Mouse (Mus musculus): ENCODE results near the gene Greb1. TPM values are rescaled to one million over a fixed set of nuclear protein-coding genes. Genes with fewer than 3 reads are reported as not detected.

Greb1 gene
- polyA plus RNA-seq, 1 experiment: 3.1 TPM

GRCm38 (mm10) chr12:16634075-16634813 lies 166.4 kb downstream of the Greb1 start:
- H3K36me3 ChIP-seq (ENCODE audit: control insufficient read depth, insufficient read depth, low read length): no peaks in the 10 kb centered on the region
- H3K4me3 ChIP-seq (ENCODE audit: control insufficient read depth, low read depth, low read length): no peak overlapping the region
- H3K27ac ChIP-seq (ENCODE audit: control insufficient read depth, insufficient read depth, low read depth, low read length): no peak overlapping the region
- TF ChIP-seq CTCF (IDR thresholded peaks at IDR 0.05; ENCODE audit: control insufficient read depth, insufficient read depth, insufficient replicate concordance, low read depth, low read length) (peak; percentile 50; the same call in 1 of the 2 replicates), POLR2A (IDR thresholded peaks at IDR 0.05; ENCODE audit: control insufficient read depth, low read depth, low read length) (no peak)
- no peaks in the 10 kb centered on the region for H3K4me1 ChIP-seq (ENCODE audit: control insufficient read depth, insufficient read depth, low read length)
- no peaks in the 10 kb centered on the region for H3K27me3 ChIP-seq (ENCODE audit: control insufficient read depth, insufficient read depth, low read length)

DNA sequence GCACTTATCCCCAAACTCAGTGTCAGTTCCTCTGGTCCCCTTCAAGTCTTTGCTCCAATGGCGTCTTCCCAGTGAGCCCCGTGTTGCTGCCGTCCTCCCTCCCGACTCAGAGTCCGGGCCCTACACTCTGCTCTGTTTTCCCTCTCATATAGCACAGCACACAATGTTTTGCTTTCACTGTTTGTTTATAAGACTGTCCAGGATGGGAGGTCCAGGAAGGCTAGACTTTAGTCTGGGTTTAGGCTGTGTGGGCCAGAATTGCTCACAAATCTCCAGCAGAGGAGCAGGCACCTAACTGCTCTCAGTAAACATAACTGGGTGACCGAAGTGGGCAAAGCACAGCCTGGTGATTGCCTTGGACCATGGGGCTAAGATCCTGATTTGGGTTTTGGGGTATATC lies 167.5 kb downstream of the Greb1 start:
- no peaks in the 10 kb centered on the region for H3K36me3 ChIP-seq (ENCODE audit: control insufficient read depth, insufficient read depth, low read length)
- H3K27ac ChIP-seq (ENCODE audit: control insufficient read depth, insufficient read depth, low read depth, low read length): no peak overlapping the region
- TF ChIP-seq POLR2A (IDR thresholded peaks at IDR 0.05; ENCODE audit: control insufficient read depth, low read depth, low read length) (no peak), CTCF (IDR thresholded peaks at IDR 0.05; ENCODE audit: control insufficient read depth, insufficient read depth, insufficient replicate concordance, low read depth, low read length) (no peak)
- H3K27me3 ChIP-seq (ENCODE audit: control insufficient read depth, insufficient read depth, low read length): no peaks in the 10 kb centered on the region
- H3K4me1 ChIP-seq (ENCODE audit: control insufficient read depth, insufficient read depth, low read length): no peaks in the 10 kb centered on the region
- H3K4me3 ChIP-seq (ENCODE audit: control insufficient read depth, low read depth, low read length): no peak overlapping the region

GRCm38 (mm10) chr12:16631423-16631822 lies 169.3 kb downstream of the Greb1 start:
- H3K4me1 ChIP-seq (ENCODE audit: control insufficient read depth, insufficient read depth, low read length): no peaks in the 10 kb centered on the region
- H3K4me3 ChIP-seq (ENCODE audit: control insufficient read depth, low read depth, low read length): no peak overlapping the region
- no peak overlapping the region for H3K27ac ChIP-seq (ENCODE audit: control insufficient read depth, insufficient read depth, low read depth, low read length)
- H3K27me3 ChIP-seq (ENCODE audit: control insufficient read depth, insufficient read depth, low read length): no peaks in the 10 kb centered on the region
- TF ChIP-seq POLR2A (IDR thresholded peaks at IDR 0.05; ENCODE audit: control insufficient read depth, low read depth, low read length) (no peak), CTCF (IDR thresholded peaks at IDR 0.05; ENCODE audit: control insufficient read depth, insufficient read depth, insufficient replicate concordance, low read depth, low read length) (no peak)
- H3K36me3 ChIP-seq (ENCODE audit: control insufficient read depth, insufficient read depth, low read length): no peaks in the 10 kb centered on the region

DNA sequence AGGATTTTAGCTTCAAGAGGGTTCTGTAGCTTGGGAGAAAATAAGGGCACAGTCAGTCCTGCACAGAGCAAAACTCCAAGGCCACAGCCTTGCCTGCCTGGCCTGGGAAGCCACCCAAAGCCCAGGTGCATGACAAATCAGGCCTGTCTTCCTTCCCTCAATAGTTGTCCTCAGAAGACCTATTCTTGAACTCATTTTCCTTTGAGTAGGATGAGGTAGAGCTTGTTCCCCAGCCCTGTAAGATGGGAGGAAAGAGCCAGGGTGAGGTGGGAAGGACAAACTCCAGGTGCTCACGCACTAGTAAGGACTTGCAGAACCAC lies 169.9 kb downstream of the Greb1 start:
- Histone ChIP-seq H3K4me1 (ENCODE audit: control insufficient read depth, insufficient read depth, low read length) (no peaks in the 10 kb centered on the region), H3K27ac (ENCODE audit: control insufficient read depth, insufficient read depth, low read depth, low read length) (peak overlapping the region; percentile 56), H3K4me3 (ENCODE audit: control insufficient read depth, low read depth, low read length) (no peak overlapping the region), H3K27me3 (ENCODE audit: control insufficient read depth, insufficient read depth, low read length) (no peaks in the 10 kb centered on the region), H3K36me3 (ENCODE audit: control insufficient read depth, insufficient read depth, low read length) (no peaks in the 10 kb centered on the region)
- TF ChIP-seq CTCF (IDR thresholded peaks at IDR 0.05; ENCODE audit: control insufficient read depth, insufficient read depth, insufficient replicate concordance, low read depth, low read length): no peak
- no peak for TF ChIP-seq POLR2A (IDR thresholded peaks at IDR 0.05; ENCODE audit: control insufficient read depth, low read depth, low read length)

DNA sequence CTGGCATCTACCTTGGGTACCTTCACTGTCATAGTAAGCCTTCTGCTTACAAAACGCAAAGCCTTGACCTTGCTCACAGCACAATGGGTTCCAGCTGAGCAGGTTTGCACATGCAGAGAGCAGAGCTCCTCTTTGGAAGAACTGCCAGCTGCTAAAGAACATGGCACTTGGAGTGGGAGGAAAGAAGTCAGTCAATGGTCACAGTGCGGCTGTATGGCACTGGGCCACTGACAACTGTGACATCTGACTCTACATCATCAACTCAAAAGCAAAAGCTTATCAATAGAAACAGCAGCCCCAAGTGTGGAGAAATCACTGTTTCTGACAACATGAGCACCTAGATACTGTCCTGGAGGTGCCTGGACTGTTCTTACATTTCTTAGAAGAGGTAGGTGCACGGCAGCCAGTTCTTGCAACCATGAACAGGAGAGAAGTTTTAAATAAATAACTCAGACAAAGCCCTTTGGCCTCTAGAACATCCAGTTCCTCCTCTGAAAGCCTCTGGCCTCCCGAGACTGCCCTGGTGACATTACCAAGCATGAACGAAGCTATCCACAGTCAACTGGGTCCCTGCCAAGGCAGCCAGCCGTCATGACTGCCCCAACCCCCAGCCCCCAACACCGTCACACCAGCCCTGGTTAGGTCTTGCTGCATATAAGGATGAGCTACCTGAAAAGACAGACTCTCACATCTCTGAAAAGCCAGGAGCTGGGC lies 170.4 kb downstream of the Greb1 start:
- H3K4me3 ChIP-seq (ENCODE audit: control insufficient read depth, low read depth, low read length): no peak overlapping the region
- H3K36me3 ChIP-seq (ENCODE audit: control insufficient read depth, insufficient read depth, low read length): no peaks in the 10 kb centered on the region
- no peaks in the 10 kb centered on the region for H3K4me1 ChIP-seq (ENCODE audit: control insufficient read depth, insufficient read depth, low read length)
- TF ChIP-seq CTCF (IDR thresholded peaks at IDR 0.05; ENCODE audit: control insufficient read depth, insufficient read depth, insufficient replicate concordance, low read depth, low read length): no peak
- no peak for TF ChIP-seq POLR2A (IDR thresholded peaks at IDR 0.05; ENCODE audit: control insufficient read depth, low read depth, low read length)
- H3K27ac ChIP-seq (ENCODE audit: control insufficient read depth, insufficient read depth, low read depth, low read length): peak overlapping the region; percentile 56
- no peaks in the 10 kb centered on the region for H3K27me3 ChIP-seq (ENCODE audit: control insufficient read depth, insufficient read depth, low read length)

Other genes starting within 250 kb of the Greb1 start
- 300 and 301 TPM in 2 replicates for gene Lpin1, start 189.9 kb downstream of the Greb1 start, polyA plus RNA-seq (2012; rRNA removed)
- 0.90 and 1.7 TPM in 2 replicates for gene Ntsr2, start 147.5 kb downstream of the Greb1 start, polyA plus RNA-seq (2012; rRNA removed)
- gene E2f6, start 10.1 kb upstream of the Greb1 start, polyA plus RNA-seq (2012; rRNA removed): 3.2 and 5.0 TPM in 2 replicates
- gene Rock2, start 94.0 kb upstream of the Greb1 start, polyA plus RNA-seq (2012; rRNA removed): 2.1 and 2.9 TPM in 2 replicates
- 1.8 and 2.0 TPM in 2 replicates for gene Pqlc3, start 199.5 kb upstream of the Greb1 start, polyA plus RNA-seq (2012; rRNA removed)
- 0.02 and 0.05 TPM in 2 replicates for gene 2410004P03Rik, start 210.8 kb upstream of the Greb1 start, polyA plus RNA-seq (2012; rRNA removed)

Data from testis, adult 2 months (tissue).